Mouse (Mus musculus): ENCODE data around the gene Hspd1. TPM values are rescaled to one million over a fixed set of nuclear protein-coding genes. Genes with fewer than 3 reads are reported as not detected.
A peak's percentile ranks its signal among the peaks of the same experiment; 100 is the strongest.

Hspd1 gene
- polyA plus RNA-seq, 1 experiment from 2014 or later: 452 TPM

- Histone ChIP-seq H3K27me3 (ENCODE audit: control insufficient read depth, insufficient read depth, low read length) (no peaks in the 10 kb centered on the region), H3K36me3 (ENCODE audit: control insufficient read depth, insufficient read depth, low read length) (no peaks in the 10 kb centered on the region; the same call in 1 of the 2 replicates), H3K4me3 (ENCODE audit: low read depth, low read length) (no peak overlapping the region), H3K27ac (ENCODE audit: low read depth, low read length) (no peak overlapping the region), H3K9ac (ENCODE audit: low read depth, low read length) (no peak overlapping the region), H3K4me1 (ENCODE audit: control insufficient read depth, insufficient read depth, low read length) (peaks cover 9% of the 10 kb centered on the region), H3K9me3 (replicated peaks; ENCODE audit: control insufficient read depth, low read length) (no peaks in the 10 kb centered on the region), H3K4me2 (no peak overlapping the region)
- ATAC-seq (replicated peaks; ENCODE audit: insufficient number of reproducible peaks, low FRiP score, low TSS enrichment): no peak
- WGBS (ENCODE audit: insufficient replicate concordance): 80% methylated on average over 2 of the region's 2 CpGs
Measured at GRCm38 (mm10) chr1:55092056-55092455, 4.0 kb upstream of the Hspd1 start.

DNA sequence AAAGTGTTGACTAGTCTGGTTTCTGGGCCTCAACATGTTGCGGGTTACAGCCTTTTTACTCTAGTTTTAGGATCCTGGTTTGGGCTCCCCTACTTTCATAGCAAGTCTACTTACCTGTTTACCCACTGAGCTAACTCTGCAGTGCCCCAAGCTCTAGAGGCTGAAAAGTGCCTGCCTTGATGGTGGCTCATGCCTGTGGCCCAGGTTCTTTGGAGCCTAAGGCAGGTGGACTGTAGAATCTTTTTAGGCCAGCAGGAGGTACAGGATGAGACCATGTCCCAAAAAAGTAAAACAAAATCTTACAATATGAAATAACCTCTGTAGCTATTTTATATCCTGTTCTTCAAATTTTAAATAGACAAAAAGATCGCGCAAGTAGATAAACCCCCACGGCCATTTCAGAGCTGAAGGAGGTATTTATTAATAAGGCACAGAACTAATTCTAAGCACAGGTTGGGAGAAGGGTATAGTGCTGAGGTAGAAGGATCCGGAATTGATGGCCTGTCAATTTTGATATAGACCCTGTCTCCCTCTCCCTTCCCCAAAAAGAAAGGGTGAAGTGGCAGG, 1.5 kb upstream of the Hspd1 start:
- H3K4me3 ChIP-seq (ENCODE audit: low read depth, low read length): peak overlapping the region; percentile 98
- no peaks in the 10 kb centered on the region for H3K27me3 ChIP-seq (ENCODE audit: control insufficient read depth, insufficient read depth, low read length)
- 81% methylated on average over 5 of the region's 5 CpGs for WGBS (ENCODE audit: insufficient replicate concordance)
- peak overlapping the region; percentile 70 for H3K9ac ChIP-seq (ENCODE audit: low read depth, low read length)
- H3K9me3 ChIP-seq (replicated peaks; ENCODE audit: control insufficient read depth, low read length): no peaks in the 10 kb centered on the region
- H3K4me1 ChIP-seq (ENCODE audit: control insufficient read depth, insufficient read depth, low read length): peaks cover 19% of the 10 kb centered on the region
- H3K4me2 ChIP-seq: peak overlapping the region; percentile 87
- peaks cover 10% of the 10 kb centered on the region; the same call in 1 of the 2 replicates for H3K36me3 ChIP-seq (ENCODE audit: control insufficient read depth, insufficient read depth, low read length)
- no peak overlapping the region for H3K27ac ChIP-seq (ENCODE audit: low read depth, low read length)
- ATAC-seq (replicated peaks; ENCODE audit: insufficient number of reproducible peaks, low FRiP score, low TSS enrichment): no peak

- no peak for ATAC-seq (replicated peaks; ENCODE audit: insufficient number of reproducible peaks, low FRiP score, low TSS enrichment)
- WGBS (ENCODE audit: insufficient replicate concordance): 8% methylated on average over 16 of the region's 16 CpGs
- no peaks in the 10 kb centered on the region for H3K27me3 ChIP-seq (ENCODE audit: control insufficient read depth, insufficient read depth, low read length)
- peaks cover 19% of the 10 kb centered on the region for H3K4me1 ChIP-seq (ENCODE audit: control insufficient read depth, insufficient read depth, low read length)
- peaks cover 15% of the 10 kb centered on the region for H3K36me3 ChIP-seq (ENCODE audit: control insufficient read depth, insufficient read depth, low read length)
- no peaks in the 10 kb centered on the region for H3K9me3 ChIP-seq (replicated peaks; ENCODE audit: control insufficient read depth, low read length)
- H3K9ac ChIP-seq (ENCODE audit: low read depth, low read length): peak overlapping the region; percentile 98
- peak overlapping the region; percentile 87 for H3K4me2 ChIP-seq
- H3K27ac ChIP-seq (ENCODE audit: low read depth, low read length): peak overlapping the region; percentile 99
- peak overlapping the region; percentile 98 for H3K4me3 ChIP-seq (ENCODE audit: low read depth, low read length)
Measured at GRCm38 (mm10) chr1:55088611-55089497, 811 bp upstream of the Hspd1 start.

GRCm38 (mm10) chr1:55087401-55087904, 590 bp downstream of the Hspd1 start:
- Histone ChIP-seq H3K27ac (ENCODE audit: low read depth, low read length) (peak overlapping the region; percentile 99), H3K9me3 (replicated peaks; ENCODE audit: control insufficient read depth, low read length) (no peaks in the 10 kb centered on the region), H3K36me3 (ENCODE audit: control insufficient read depth, insufficient read depth, low read length) (peaks cover 29% of the 10 kb centered on the region), H3K27me3 (ENCODE audit: control insufficient read depth, insufficient read depth, low read length) (no peaks in the 10 kb centered on the region), H3K4me1 (ENCODE audit: control insufficient read depth, insufficient read depth, low read length) (peaks cover 19% of the 10 kb centered on the region), H3K4me3 (ENCODE audit: low read depth, low read length) (peak overlapping the region; percentile 98), H3K9ac (ENCODE audit: low read depth, low read length) (peak overlapping the region; percentile 98), H3K4me2 (peak overlapping the region; percentile 87)
- ATAC-seq (replicated peaks; ENCODE audit: insufficient number of reproducible peaks, low FRiP score, low TSS enrichment): peak; percentile 36
- WGBS (ENCODE audit: insufficient replicate concordance): under 1% methylated on average over 37 of the region's 57 CpGs

DNA sequence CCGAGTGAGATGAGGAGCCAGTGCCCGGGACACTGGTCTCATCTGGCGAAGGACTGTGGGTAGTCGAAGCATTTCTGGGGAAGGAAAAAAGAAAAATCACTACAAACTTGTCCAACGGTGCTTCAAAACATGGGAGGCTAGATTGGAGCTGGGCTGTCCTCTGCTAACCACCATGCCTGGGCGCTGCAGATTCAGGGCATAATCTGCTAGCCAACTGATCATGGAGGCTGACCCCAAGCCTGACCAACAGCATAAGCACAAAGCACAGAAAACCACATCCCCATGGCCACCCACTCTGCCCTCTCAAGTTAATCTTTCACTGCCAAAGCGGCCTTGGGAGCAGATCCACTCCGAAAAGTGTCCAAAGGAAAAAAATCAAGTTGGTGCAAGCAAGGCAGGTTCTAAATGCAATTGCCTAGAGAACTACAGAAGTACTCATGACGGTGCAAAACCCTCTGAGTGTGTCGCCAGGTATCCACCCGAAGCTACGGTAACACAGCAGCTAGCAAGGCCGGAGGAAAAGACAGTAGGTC, 1.1 kb downstream of the Hspd1 start:
- Histone ChIP-seq H3K4me2 (peak overlapping the region; percentile 87), H3K36me3 (ENCODE audit: control insufficient read depth, insufficient read depth, low read length) (peaks cover 33% of the 10 kb centered on the region), H3K27me3 (ENCODE audit: control insufficient read depth, insufficient read depth, low read length) (no peaks in the 10 kb centered on the region), H3K4me3 (ENCODE audit: low read depth, low read length) (peak overlapping the region; percentile 98), H3K9ac (ENCODE audit: low read depth, low read length) (peak overlapping the region; percentile 98), H3K9me3 (replicated peaks; ENCODE audit: control insufficient read depth, low read length) (no peaks in the 10 kb centered on the region), H3K4me1 (ENCODE audit: control insufficient read depth, insufficient read depth, low read length) (peaks cover 19% of the 10 kb centered on the region), H3K27ac (ENCODE audit: low read depth, low read length) (peak overlapping the region; percentile 99)
- WGBS (ENCODE audit: insufficient replicate concordance): 1% methylated on average over 13 of the region's 13 CpGs
- no peak for ATAC-seq (replicated peaks; ENCODE audit: insufficient number of reproducible peaks, low FRiP score, low TSS enrichment)

DNA sequence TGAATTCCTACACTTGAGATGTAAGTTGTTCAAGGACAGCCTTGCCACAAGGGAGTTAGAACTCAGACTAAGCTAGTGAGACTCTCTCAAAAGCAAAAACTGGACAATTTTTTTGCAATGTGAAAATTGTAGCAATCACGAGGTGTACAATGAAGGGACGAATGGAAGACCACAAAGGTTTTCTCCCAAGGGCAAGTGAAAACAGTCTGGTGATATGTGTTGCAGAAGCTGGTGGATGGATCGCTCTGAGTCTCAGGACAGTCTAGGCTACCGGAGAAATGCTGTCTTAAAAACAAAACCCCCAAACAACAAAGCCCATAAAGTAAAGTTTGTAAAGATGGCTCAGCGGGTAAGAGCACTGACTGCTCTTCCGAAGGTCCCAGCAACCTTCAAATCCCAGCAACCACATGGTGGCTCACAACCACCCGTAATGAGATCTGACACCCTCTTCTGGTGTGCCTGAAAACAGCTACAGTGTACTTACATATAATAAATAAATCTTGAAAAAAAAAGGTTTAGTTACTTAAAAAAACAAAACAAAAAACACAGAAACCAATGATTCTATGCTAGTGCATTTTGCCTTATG, 2.2 kb downstream of the Hspd1 start:
- H3K9ac ChIP-seq (ENCODE audit: low read depth, low read length): peak overlapping the region; percentile 49; the same call in 1 of the 2 replicates
- no peak overlapping the region for H3K27ac ChIP-seq (ENCODE audit: low read depth, low read length)
- 50% methylated on average over 7 of the region's 7 CpGs for WGBS (ENCODE audit: insufficient replicate concordance)
- no peak for ATAC-seq (replicated peaks; ENCODE audit: insufficient number of reproducible peaks, low FRiP score, low TSS enrichment)
- H3K4me1 ChIP-seq (ENCODE audit: control insufficient read depth, insufficient read depth, low read length): peaks cover 19% of the 10 kb centered on the region
- peak overlapping the region; percentile 98 for H3K4me3 ChIP-seq (ENCODE audit: low read depth, low read length)
- H3K27me3 ChIP-seq (ENCODE audit: control insufficient read depth, insufficient read depth, low read length): no peaks in the 10 kb centered on the region
- peaks cover 39% of the 10 kb centered on the region for H3K36me3 ChIP-seq (ENCODE audit: control insufficient read depth, insufficient read depth, low read length)
- peak overlapping the region; percentile 87 for H3K4me2 ChIP-seq
- H3K9me3 ChIP-seq (replicated peaks; ENCODE audit: control insufficient read depth, low read length): no peaks in the 10 kb centered on the region

GRCm38 (mm10) chr1:55082106-55082505, 5.9 kb downstream of the Hspd1 start:
- Histone ChIP-seq H3K4me3 (ENCODE audit: low read depth, low read length) (no peak overlapping the region), H3K9ac (ENCODE audit: low read depth, low read length) (no peak overlapping the region), H3K36me3 (ENCODE audit: control insufficient read depth, insufficient read depth, low read length) (peaks cover 49% of the 10 kb centered on the region), H3K27ac (ENCODE audit: low read depth, low read length) (no peak overlapping the region), H3K27me3 (ENCODE audit: control insufficient read depth, insufficient read depth, low read length) (no peaks in the 10 kb centered on the region), H3K4me1 (ENCODE audit: control insufficient read depth, insufficient read depth, low read length) (peaks cover 10% of the 10 kb centered on the region), H3K4me2 (no peak overlapping the region), H3K9me3 (replicated peaks; ENCODE audit: control insufficient read depth, low read length) (no peaks in the 10 kb centered on the region)
- ATAC-seq (replicated peaks; ENCODE audit: insufficient number of reproducible peaks, low FRiP score, low TSS enrichment): no peak
- 85% methylated on average over 1 of the region's 1 CpGs for WGBS (ENCODE audit: insufficient replicate concordance)

DNA sequence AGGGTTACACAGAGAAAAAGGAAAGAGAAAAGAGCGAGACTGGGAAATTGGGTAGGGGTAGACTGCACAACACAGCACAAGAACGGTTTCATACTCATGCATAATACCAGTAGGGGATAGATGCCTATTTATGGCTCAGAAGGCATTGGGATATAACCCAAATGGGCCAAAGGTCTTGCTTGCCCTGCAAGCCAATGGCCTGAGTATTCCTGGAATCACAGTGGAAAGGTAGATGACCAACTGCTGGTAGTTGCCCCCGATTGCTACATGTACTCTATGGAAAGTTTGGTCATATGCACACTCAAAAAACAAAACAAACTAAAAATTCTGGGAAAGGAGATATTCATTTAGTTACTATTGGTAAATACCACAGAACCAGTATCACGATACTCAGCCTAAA, 8.4 kb downstream of the Hspd1 start:
- Histone ChIP-seq H3K4me1 (ENCODE audit: control insufficient read depth, insufficient read depth, low read length) (peaks cover 12% of the 10 kb centered on the region), H3K4me3 (ENCODE audit: low read depth, low read length) (no peak overlapping the region), H3K9ac (ENCODE audit: low read depth, low read length) (no peak overlapping the region), H3K27me3 (ENCODE audit: control insufficient read depth, insufficient read depth, low read length) (no peaks in the 10 kb centered on the region), H3K4me2 (no peak overlapping the region), H3K27ac (ENCODE audit: low read depth, low read length) (no peak overlapping the region), H3K36me3 (ENCODE audit: control insufficient read depth, insufficient read depth, low read length) (peaks cover 41% of the 10 kb centered on the region), H3K9me3 (replicated peaks; ENCODE audit: control insufficient read depth, low read length) (no peaks in the 10 kb centered on the region)
- no peak for ATAC-seq (replicated peaks; ENCODE audit: insufficient number of reproducible peaks, low FRiP score, low TSS enrichment)
- 92% methylated on average over 4 of the region's 4 CpGs for WGBS (ENCODE audit: insufficient replicate concordance)

Measured in heart, embryonic 11.5 days (tissue).